Mouse (Mus musculus): ENCODE results near the gene Gm20388. TPM values are rescaled to one million over a fixed set of nuclear protein-coding genes. Genes with fewer than 3 reads are reported as not detected.

Gm20388 gene
- polyA plus RNA-seq, 2 experiments, result 8.5 TPM; not detected in 1

DNA sequence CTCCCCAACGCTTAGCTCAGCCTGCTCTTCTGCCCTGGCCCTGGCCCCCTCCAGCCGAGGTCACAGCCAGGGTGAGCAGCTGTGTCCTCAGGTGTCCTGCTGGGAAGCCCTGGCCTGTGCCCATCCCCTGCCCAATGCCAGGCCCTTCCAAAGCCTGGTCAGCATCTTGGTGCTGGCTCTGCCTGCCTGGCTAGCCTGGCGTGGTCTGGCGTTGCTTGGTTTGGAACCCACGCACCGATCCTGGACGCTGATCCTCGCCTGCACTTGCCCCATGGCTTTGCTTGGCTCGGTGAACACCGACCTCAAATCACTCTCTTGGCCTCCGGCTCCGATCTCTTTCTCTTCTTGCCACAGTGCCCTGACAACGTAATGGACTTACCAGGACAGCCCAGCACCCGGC, 152.1 kb downstream of the Gm20388 start:
- ATAC-seq (ENCODE audit: insufficient read depth), result no peak
- H3K9ac ChIP-seq (replicated peaks), result no peak overlapping the region
- no peaks in the 10 kb centered on the region for H3K36me3 ChIP-seq (replicated peaks; ENCODE audit: control insufficient read depth, insufficient read depth, low read depth)

DNA sequence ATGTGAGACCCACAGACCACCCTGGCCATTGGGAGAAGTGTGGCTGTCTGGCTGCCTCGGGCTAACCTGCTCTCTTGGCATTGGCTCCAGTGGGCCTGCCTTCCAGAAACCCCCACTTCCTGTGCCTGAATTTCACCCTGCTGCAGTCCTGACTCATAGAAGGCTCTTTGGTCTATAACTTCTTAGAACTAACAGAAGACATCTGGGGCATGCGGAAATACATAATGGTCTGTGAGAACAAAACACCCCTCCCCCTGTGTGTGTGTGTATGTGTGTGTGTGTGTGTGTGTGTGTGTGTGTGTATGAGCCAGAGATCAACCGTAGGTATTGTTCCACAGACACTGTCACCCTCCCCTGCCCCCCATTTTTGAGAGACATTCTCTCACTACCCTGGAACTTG, 152.7 kb downstream of the Gm20388 start:
- ATAC-seq (ENCODE audit: insufficient read depth) (no peak), DNase-seq (ENCODE audit: low read depth in 3 of 3, low spot score in 3 of 3) (no peak)
- Histone ChIP-seq H3K36me3 (replicated peaks; ENCODE audit: control insufficient read depth, insufficient read depth, low read depth) (no peaks in the 10 kb centered on the region), H3K9me3 (ENCODE audit: control insufficient read depth, low read length) (no peaks in the 10 kb centered on the region), H3K4me2 (ENCODE audit: low read depth) (no peak overlapping the region), H3K27ac (no peak overlapping the region), H3K4me1 (replicated peaks; ENCODE audit: control insufficient read depth in 2 of 2, insufficient read depth in 2 of 2, low read length in 1 of 2) (no peaks in the 10 kb centered on the region), H3K4me3 (ENCODE audit: insufficient read depth in 1 of 2, low read depth in 2 of 2, low read length in 2 of 2) (no peak overlapping the region), H3K9ac (replicated peaks) (no peak overlapping the region), H3K27me3 (ENCODE audit: control insufficient read depth, insufficient read depth, low read length) (no peaks in the 10 kb centered on the region)
- TF ChIP-seq EP300 (IDR thresholded peaks at IDR 0.05; ENCODE audit: low read depth) (no peak), CTCF (IDR thresholded peaks at IDR 0.05; ENCODE audit: low read depth) (no peak)
- WGBS (ENCODE audit: insufficient replicate concordance), result 49% methylated on average over 3 of the region's 3 CpGs

More for the DNA sequence above, 152.1 kb downstream of the Gm20388 start:
- 70% methylated on average over 14 of the region's 14 CpGs for WGBS (ENCODE audit: insufficient replicate concordance)
- no peaks in the 10 kb centered on the region for H3K9me3 ChIP-seq (ENCODE audit: control insufficient read depth, low read length)
- DNase-seq (ENCODE audit: low read depth in 3 of 3, low spot score in 3 of 3), result no peak
- H3K4me3 ChIP-seq (ENCODE audit: insufficient read depth in 1 of 2, low read depth in 2 of 2, low read length in 2 of 2), result no peak overlapping the region
- no peak overlapping the region for H3K27ac ChIP-seq
- TF ChIP-seq EP300 (IDR thresholded peaks at IDR 0.05; ENCODE audit: low read depth) (no peak), CTCF (IDR thresholded peaks at IDR 0.05; ENCODE audit: low read depth) (no peak)
- H3K27me3 ChIP-seq (ENCODE audit: control insufficient read depth, insufficient read depth, low read length), result no peaks in the 10 kb centered on the region
- no peak overlapping the region for H3K4me2 ChIP-seq (ENCODE audit: low read depth)
- no peaks in the 10 kb centered on the region for H3K4me1 ChIP-seq (replicated peaks; ENCODE audit: control insufficient read depth in 2 of 2, insufficient read depth in 2 of 2, low read length in 1 of 2)

DNA sequence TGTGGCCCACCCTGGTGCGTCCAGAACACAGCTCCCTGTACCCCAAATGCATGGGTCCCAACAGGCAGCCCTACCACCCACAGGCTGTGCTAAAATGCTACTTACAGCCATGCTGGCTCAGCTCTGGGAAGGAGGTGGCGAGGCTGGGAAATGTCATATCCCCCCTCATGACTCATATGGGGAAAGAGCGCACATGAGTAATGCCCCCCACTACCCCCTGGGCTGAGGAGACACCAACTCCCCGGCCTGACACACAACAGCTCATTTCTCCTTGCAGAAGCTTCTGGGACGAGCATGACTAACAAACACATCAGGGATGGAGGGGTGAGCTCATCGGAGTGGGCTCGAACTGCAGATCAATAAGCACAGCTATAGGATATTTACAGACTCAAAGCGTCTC, 155.0 kb downstream of the Gm20388 start:
- no peaks in the 10 kb centered on the region for H3K27me3 ChIP-seq (ENCODE audit: control insufficient read depth, insufficient read depth, low read length)
- ATAC-seq (ENCODE audit: insufficient read depth) (no peak), DNase-seq (ENCODE audit: low read depth in 3 of 3, low spot score in 3 of 3) (no peak)
- H3K27ac ChIP-seq, result no peak overlapping the region
- no peak overlapping the region for H3K4me2 ChIP-seq (ENCODE audit: low read depth)
- H3K9ac ChIP-seq (replicated peaks), result no peak overlapping the region
- no peaks in the 10 kb centered on the region for H3K4me1 ChIP-seq (replicated peaks; ENCODE audit: control insufficient read depth in 2 of 2, insufficient read depth in 2 of 2, low read length in 1 of 2)
- TF ChIP-seq CTCF (IDR thresholded peaks at IDR 0.05; ENCODE audit: low read depth) (no peak), EP300 (IDR thresholded peaks at IDR 0.05; ENCODE audit: low read depth) (no peak)
- no peak overlapping the region for H3K4me3 ChIP-seq (ENCODE audit: insufficient read depth in 1 of 2, low read depth in 2 of 2, low read length in 2 of 2)
- WGBS (ENCODE audit: insufficient replicate concordance), result 67% methylated on average over 8 of the region's 8 CpGs
- H3K9me3 ChIP-seq (ENCODE audit: control insufficient read depth, low read length), result no peaks in the 10 kb centered on the region
- H3K36me3 ChIP-seq (replicated peaks; ENCODE audit: control insufficient read depth, insufficient read depth, low read depth), result no peaks in the 10 kb centered on the region

DNA sequence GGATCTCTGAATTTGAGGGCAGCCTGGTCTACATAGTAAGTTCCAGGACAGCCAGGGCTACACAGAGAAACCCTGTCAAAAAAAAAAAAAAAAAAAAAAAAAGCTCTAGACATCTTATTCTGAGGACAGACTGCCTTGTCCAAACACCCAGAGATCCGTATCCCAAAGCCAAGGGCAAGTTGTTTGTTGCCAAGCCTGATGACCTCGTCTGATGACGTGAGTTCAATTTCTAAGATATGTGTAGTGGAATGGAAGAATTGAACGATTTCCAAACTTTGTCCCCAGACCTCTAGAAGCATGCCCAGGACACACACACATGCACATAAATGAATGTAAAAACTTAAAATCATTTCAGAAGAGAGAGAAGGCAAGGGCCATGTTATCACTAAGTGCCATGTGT, 155.6 kb downstream of the Gm20388 start:
- H3K27ac ChIP-seq, result no peak overlapping the region
- TF ChIP-seq CTCF (IDR thresholded peaks at IDR 0.05; ENCODE audit: low read depth), result no peak
- no peak for TF ChIP-seq EP300 (IDR thresholded peaks at IDR 0.05; ENCODE audit: low read depth)
- 68% methylated on average over 4 of the region's 4 CpGs for WGBS (ENCODE audit: insufficient replicate concordance)
- DNase-seq (ENCODE audit: low read depth in 3 of 3, low spot score in 3 of 3) (no peak), ATAC-seq (ENCODE audit: insufficient read depth) (no peak)
- no peaks in the 10 kb centered on the region for H3K27me3 ChIP-seq (ENCODE audit: control insufficient read depth, insufficient read depth, low read length)
- no peaks in the 10 kb centered on the region for H3K9me3 ChIP-seq (ENCODE audit: control insufficient read depth, low read length)
- H3K4me2 ChIP-seq (ENCODE audit: low read depth), result no peak overlapping the region
- no peaks in the 10 kb centered on the region for H3K4me1 ChIP-seq (replicated peaks; ENCODE audit: control insufficient read depth in 2 of 2, insufficient read depth in 2 of 2, low read length in 1 of 2)
- H3K36me3 ChIP-seq (replicated peaks; ENCODE audit: control insufficient read depth, insufficient read depth, low read depth), result no peaks in the 10 kb centered on the region
- H3K4me3 ChIP-seq (ENCODE audit: insufficient read depth in 1 of 2, low read depth in 2 of 2, low read length in 2 of 2), result no peak overlapping the region
- H3K9ac ChIP-seq (replicated peaks), result no peak overlapping the region

DNA sequence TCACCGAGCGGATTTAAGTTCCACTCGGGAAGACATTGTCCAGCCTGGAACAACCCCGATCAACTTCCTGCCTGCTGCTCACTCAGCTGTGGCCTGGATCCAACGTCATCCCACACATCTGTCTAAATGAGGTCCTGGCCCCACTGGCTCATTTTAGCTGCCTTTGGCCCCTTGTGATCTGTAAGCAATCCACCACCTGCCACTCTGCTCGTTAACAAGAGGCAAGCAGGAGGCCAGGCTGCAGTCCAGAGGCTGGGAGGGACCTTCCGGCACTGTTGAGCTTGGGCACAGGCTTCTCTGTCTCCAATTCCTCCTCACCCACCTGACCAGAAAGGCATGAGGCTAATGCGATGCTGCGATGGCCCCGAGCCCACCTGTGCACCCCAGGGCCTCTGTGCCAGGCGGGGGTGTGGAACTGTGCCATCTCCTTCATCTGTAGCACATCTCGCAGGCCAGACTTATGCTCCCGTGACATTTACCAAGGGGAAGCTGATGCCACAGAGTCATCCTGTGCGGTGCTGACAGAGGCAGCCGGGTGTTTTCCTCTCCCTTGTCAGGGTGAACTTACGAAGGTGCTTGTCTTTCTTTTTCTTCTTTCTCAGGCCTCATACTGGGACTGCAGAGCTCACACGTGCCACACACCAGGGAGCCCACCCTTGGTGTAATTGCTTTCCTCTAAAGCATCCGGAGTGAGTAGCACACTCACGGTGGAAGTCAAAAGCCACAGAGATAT, 157.5 kb downstream of the Gm20388 start:
- Histone ChIP-seq H3K4me1 (replicated peaks; ENCODE audit: control insufficient read depth in 2 of 2, insufficient read depth in 2 of 2, low read length in 1 of 2) (no peaks in the 10 kb centered on the region), H3K36me3 (replicated peaks; ENCODE audit: control insufficient read depth, insufficient read depth, low read depth) (no peaks in the 10 kb centered on the region), H3K27me3 (ENCODE audit: control insufficient read depth, insufficient read depth, low read length) (no peaks in the 10 kb centered on the region), H3K4me2 (ENCODE audit: low read depth) (no peak overlapping the region), H3K27ac (no peak overlapping the region), H3K4me3 (ENCODE audit: insufficient read depth in 1 of 2, low read depth in 2 of 2, low read length in 2 of 2) (no peak overlapping the region), H3K9ac (replicated peaks) (no peak overlapping the region), H3K9me3 (ENCODE audit: control insufficient read depth, low read length) (no peaks in the 10 kb centered on the region)
- no peak for TF ChIP-seq CTCF (IDR thresholded peaks at IDR 0.05; ENCODE audit: low read depth)
- TF ChIP-seq EP300 (IDR thresholded peaks at IDR 0.05; ENCODE audit: low read depth), result no peak
- DNase-seq (ENCODE audit: low read depth in 3 of 3, low spot score in 3 of 3), result no peak
- WGBS (ENCODE audit: insufficient replicate concordance), result 50% methylated on average over 19 of the region's 19 CpGs
- ATAC-seq (ENCODE audit: insufficient read depth), result no peak

Data from liver, embryonic 14.5 days (tissue).